Mouse (Mus musculus) G1E (cell line): ENCODE measurements around the gene Heatr6. TPM values are rescaled to one million over a fixed set of nuclear protein-coding genes. Genes with fewer than 3 reads are reported as not detected.

ENCODE experiments used
- ATAC-seq: 2 replicates; pipeline ENCODE4 v1.8.0; 2016; ENCODE audit warnings: mild to moderate bottlenecking; ENCODE audit not compliant: insufficient number of reproducible peaks, poor library complexity, low FRiP score, severe bottlenecking; ENCODE audit errors: extremely low read depth
- DNase-seq: peaks from one replicate; pipeline ENCODE4 v3.0.0; 2012; ENCODE audit warnings: low spot score
- H3K27me3 ChIP-seq: 2 replicates; pipeline ENCODE4 v1.6.1; 2012; ENCODE audit warnings: mild to moderate bottlenecking, low read length, inconsistent platforms; ENCODE audit not compliant: insufficient read depth
- H3K36me3 ChIP-seq: replicated peaks from 2 replicates; pipeline ENCODE3; 2012; ENCODE audit warnings: mild to moderate bottlenecking, inconsistent platforms
- H3K4me1 ChIP-seq: 2 replicates; pipeline ENCODE4 v1.6.1; 2012; ENCODE audit warnings: low read depth, low read length, inconsistent platforms, mixed read lengths; ENCODE audit not compliant: insufficient read depth
- H3K4me3 ChIP-seq: 2 replicates; pipeline ENCODE4 v1.5.1; 2012; ENCODE audit warnings: low read depth, mild to moderate bottlenecking, inconsistent platforms, low read length, moderate library complexity, mixed read lengths
- H3K9me3 ChIP-seq: replicated peaks from 2 replicates; pipeline ENCODE4 v1.6.1; 2012; ENCODE audit warnings: inconsistent platforms
- CTCF ChIP-seq: IDR thresholded peaks from 2 replicates; pipeline ENCODE4 v1.5.1; 2012; ENCODE audit warnings: low read depth, low read length, inconsistent platforms, mixed read lengths
- GATA1 ChIP-seq: IDR thresholded peaks from 2 replicates; pipeline ENCODE4 v1.6.1; 2012; ENCODE audit warnings: borderline replicate concordance, low read length, inconsistent platforms, mixed read lengths
- GATA2 ChIP-seq: IDR thresholded peaks from 2 replicates; pipeline ENCODE4 v1.6.1; 2012; ENCODE audit warnings: low read depth, low read length, inconsistent platforms, borderline replicate concordance
- POLR2AphosphoS5 ChIP-seq: IDR thresholded peaks from 2 replicates; pipeline ENCODE4 v1.6.1; 2012; ENCODE audit warnings: low read depth, low read length, inconsistent platforms; ENCODE audit not compliant: insufficient replicate concordance
- TAL1 ChIP-seq: conservative IDR thresholded peaks from 2 replicates; pipeline ENCODE4 v1.6.1; 2012; ENCODE audit warnings: low read depth, low read length, inconsistent platforms, mixed read lengths
- polyA plus RNA-seq: library from polyadenylated mRNA; stranded (reverse); fragments of >175 nt; gene quantifications from 2 replicates; pipeline ENCODE4 v1.2.3, GENCODE M21; 2012
- total RNA-seq, 2 experiments: library from RNA; stranded (forward) in 1 of 2; stranded (reverse) in 1 of 2; fragments of 200-1000 nt in 1 of 2; fragments of >200 nt in 1 of 2; fragmentation: Nextera tagmentation in 1 of 2; gene quantifications; 2 replicates each; pipeline ENCODE4 v1.2.3; 2014 to 2017

The Heatr6 gene
- total and polyA plus RNA-seq, 3 experiments, result 7.6 to 36.7 (median 14.9) TPM

- Histone ChIP-seq H3K36me3 (no peaks in the 10 kb centered on the region), H3K4me1 (no peaks in the 10 kb centered on the region), H3K27me3 (no peaks in the 10 kb centered on the region; the same call in 1 of the 2 replicates), H3K9me3 (no peaks in the 10 kb centered on the region), H3K4me3 (no peak overlapping the region)
- ATAC-seq (no peak), DNase-seq (no peak)
- TF ChIP-seq POLR2AphosphoS5 (no peak), CTCF (no peak), TAL1 (no peak), GATA1 (no peak), GATA2 (no peak)
Measured at GRCm38 (mm10) chr11:83720766-83721165, 32.7 kb upstream of the Heatr6 start.

DNA sequence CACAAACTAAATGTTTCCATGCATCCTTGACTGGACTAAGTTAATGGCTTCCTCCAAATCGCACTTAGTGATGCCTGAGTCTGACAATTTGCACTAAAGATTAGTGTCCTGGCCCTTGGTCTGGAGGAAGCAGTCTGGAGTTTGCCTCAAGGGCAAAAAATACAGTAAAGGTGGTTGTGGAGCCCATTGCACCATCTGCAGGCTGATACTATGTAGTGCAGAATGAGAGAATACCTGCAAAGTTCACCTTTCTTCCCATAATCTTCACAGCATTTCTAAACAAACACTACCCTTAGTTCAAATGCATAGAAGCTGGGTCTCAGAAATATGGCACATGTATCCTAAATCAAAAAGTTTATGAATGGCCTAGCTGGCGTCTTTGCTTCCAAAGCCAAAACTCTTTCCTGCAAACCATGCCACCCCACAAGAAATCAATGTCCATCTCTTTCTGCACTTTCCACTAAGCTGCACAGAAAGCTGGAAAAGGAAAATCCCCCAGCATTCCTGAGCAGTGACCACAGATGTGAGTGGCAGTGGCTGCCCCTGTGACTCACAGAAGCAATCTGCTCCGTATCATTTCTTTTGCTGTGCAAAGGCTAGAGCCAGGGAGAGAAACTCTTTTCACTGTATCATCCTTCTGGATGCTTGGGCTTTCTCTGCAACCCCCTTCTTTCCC is 24.6 kb upstream of the Heatr6 start:
- Histone ChIP-seq H3K27me3 (no peaks in the 10 kb centered on the region), H3K4me1 (no peaks in the 10 kb centered on the region), H3K36me3 (no peaks in the 10 kb centered on the region), H3K9me3 (no peaks in the 10 kb centered on the region), H3K4me3 (no peak overlapping the region)
- DNase-seq, result no peak
- no peak for ATAC-seq
- TF ChIP-seq GATA2 (no peak), CTCF (no peak), TAL1 (no peak), GATA1 (no peak), POLR2AphosphoS5 (no peak)

DNA sequence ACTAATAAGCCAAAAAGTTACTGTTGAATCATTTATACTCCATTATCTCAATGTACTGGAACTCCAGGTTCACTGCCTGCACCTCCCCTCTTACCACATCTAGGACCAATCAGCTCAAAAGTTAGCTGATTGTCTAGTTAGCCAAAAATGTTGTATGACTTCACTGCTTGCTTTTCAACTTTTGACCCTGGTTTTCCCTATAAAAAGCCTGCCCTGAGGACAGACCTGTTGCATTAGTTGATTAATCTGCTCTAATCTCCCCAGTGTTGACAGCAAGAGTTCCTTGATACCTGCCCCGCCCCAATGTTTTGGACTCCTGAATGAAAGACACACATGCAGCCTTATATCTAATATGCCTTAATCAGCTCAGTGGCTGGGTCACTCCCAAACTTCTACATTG is 22.4 kb upstream of the Heatr6 start:
- no peaks in the 10 kb centered on the region for H3K9me3 ChIP-seq
- no peaks in the 10 kb centered on the region for H3K4me1 ChIP-seq
- ATAC-seq (no peak), DNase-seq (no peak)
- peaks cover 3% of the 10 kb centered on the region; the same call in 1 of the 2 replicates for H3K27me3 ChIP-seq
- TF ChIP-seq GATA1 (no peak), CTCF (no peak), GATA2 (no peak), TAL1 (no peak), POLR2AphosphoS5 (no peak)
- no peak overlapping the region for H3K4me3 ChIP-seq
- no peaks in the 10 kb centered on the region for H3K36me3 ChIP-seq

GRCm38 (mm10) chr11:83733071-83733640 is 20.3 kb upstream of the Heatr6 start:
- no peaks in the 10 kb centered on the region for H3K36me3 ChIP-seq
- no peak for ATAC-seq
- peaks cover 3% of the 10 kb centered on the region; the same call in 1 of the 2 replicates for H3K27me3 ChIP-seq
- H3K4me1 ChIP-seq, result no peaks in the 10 kb centered on the region
- H3K4me3 ChIP-seq, result no peak overlapping the region
- DNase-seq, result no peak
- H3K9me3 ChIP-seq, result no peaks in the 10 kb centered on the region
- TF ChIP-seq TAL1 (no peak), POLR2AphosphoS5 (no peak), GATA2 (no peak), CTCF (no peak), GATA1 (no peak)

- no peak for DNase-seq
- Histone ChIP-seq H3K4me3 (no peak overlapping the region), H3K9me3 (no peaks in the 10 kb centered on the region), H3K27me3 (peaks cover 6% of the 10 kb centered on the region), H3K36me3 (no peaks in the 10 kb centered on the region), H3K4me1 (0 out of 2 replicates have a peak, but pooled peaks cover 2% of the 10 kb centered on the region)
- ATAC-seq, result no peak
- TF ChIP-seq GATA1 (no peak), CTCF (no peak), GATA2 (no peak), TAL1 (no peak), POLR2AphosphoS5 (no peak)
Measured at GRCm38 (mm10) chr11:83734215-83734614, 19.3 kb upstream of the Heatr6 start.

DNA sequence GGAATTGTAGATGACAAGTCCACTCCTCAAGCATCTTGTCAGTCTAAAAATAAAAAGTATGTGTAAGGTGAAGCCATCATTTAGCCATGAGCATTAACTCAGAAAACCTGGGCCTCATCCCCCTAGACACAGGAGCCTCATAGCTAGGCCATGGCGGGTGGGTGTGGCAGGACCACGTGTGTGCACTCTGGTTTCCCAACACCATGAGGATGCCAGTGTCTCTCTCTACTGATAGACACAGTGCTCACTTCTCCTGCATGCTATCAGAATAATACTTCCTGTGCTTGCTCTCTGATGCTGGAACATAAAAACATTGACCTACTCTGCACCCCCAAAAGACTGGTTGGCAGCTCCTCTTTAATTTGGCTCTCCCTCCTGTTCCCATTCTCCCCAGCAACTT is 17.6 kb upstream of the Heatr6 start:
- TF ChIP-seq TAL1 (no peak), CTCF (no peak), GATA2 (no peak), POLR2AphosphoS5 (no peak), GATA1 (no peak)
- no peak overlapping the region for H3K4me3 ChIP-seq
- DNase-seq, result no peak
- no peak for ATAC-seq
- 0 out of 2 replicates have a peak, but pooled peaks cover 2% of the 10 kb centered on the region for H3K4me1 ChIP-seq
- no peaks in the 10 kb centered on the region for H3K9me3 ChIP-seq
- H3K36me3 ChIP-seq, result no peaks in the 10 kb centered on the region
- H3K27me3 ChIP-seq, result peaks cover 15% of the 10 kb centered on the region
